Mouse (Mus musculus): Measurements from ENCODE around the gene Erbb4. TPM values are rescaled to one million over a fixed set of nuclear protein-coding genes. Genes with fewer than 3 reads are reported as not detected.

The Erbb4 gene
- polyA plus RNA-seq, 1 experiment = not detected

DNA sequence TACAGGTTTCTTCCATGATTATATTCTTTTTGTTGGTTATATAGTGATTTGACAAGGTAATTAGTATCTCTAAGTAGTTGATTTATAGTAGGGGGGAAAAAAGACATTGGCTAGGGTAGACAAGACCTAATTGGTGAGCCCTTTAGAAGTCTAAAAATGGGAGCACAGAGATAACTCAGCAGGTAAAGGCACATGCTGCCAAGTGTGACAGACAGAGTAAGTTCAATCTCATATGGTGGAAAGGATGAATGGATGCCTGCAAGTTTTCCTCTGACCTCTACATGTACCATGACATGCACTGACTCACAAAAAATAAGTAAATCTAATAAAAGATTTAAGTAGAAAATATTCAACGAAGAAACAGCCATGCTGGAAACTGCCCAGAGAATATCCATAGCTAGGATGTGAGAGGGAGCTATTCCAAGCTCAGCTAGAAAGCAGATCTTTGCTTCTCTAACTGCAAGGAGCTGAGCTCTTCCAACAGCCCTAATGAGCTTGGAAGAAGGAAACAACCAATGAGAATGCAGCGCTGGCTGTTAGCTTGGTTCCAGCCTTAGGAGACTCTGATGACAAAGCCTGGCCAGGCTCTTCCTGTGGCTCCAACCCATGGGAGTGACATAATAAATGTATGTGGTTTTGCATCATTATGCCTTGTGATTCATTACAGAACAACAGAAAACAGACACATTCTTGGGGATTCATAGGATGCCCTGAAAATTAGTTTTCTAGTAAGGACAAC is 277.2 kb downstream of the Erbb4 start:
- no peak overlapping the region for H3ac ChIP-seq (ENCODE audit: control insufficient read depth, insufficient read length)
- no peaks in the 10 kb centered on the region for H3K79me2 ChIP-seq (ENCODE audit: control insufficient read depth, insufficient read depth)
- no peak overlapping the region for H3K4me2 ChIP-seq (ENCODE audit: low read depth)
- H3K36me3 ChIP-seq (ENCODE audit: control insufficient read depth, insufficient read depth) = no peaks in the 10 kb centered on the region
- no peaks in the 10 kb centered on the region for H3K27me3 ChIP-seq (ENCODE audit: control insufficient read depth, insufficient read depth, insufficient read length)
- no peak overlapping the region for H3K4me3 ChIP-seq
- TF ChIP-seq MYOG (IDR thresholded peaks at IDR 0.05; ENCODE audit: control insufficient read depth in 1 of 3, insufficient read depth in 1 of 3, insufficient read length in 2 of 3, low read depth in 2 of 3) (no peak), MYOD1 (IDR thresholded peaks at IDR 0.05; ENCODE audit: control insufficient read depth in 1 of 3, insufficient read length in 2 of 3, low read depth in 2 of 3) (no peak), SRF (IDR thresholded peaks at IDR 0.05; ENCODE audit: control insufficient read depth, insufficient read length, low read depth) (no peak)

DNA sequence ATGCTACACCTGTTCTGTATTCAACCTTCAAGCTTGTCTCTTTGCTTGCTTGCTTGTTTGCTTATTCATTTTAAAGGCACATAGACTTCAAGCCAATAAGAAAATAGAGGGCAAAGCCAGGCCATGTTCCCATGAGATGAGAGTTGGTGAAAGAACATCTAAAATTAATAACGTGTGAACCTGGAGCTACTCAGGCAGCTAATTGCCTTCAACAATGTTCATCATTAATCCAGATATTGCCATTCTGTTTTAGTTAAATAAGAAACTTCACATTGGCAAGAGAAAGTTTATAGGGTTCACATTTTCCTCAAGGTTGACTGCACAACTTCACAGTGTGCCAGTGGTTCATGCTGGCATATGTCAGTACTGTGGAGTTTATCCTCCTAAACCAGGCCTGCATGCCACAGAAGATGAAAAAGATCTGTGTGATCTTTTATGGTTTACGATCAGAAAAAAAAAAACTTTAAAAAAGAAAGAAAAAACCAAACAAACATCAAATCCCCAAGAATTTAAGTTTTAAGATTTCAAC is 284.7 kb downstream of the Erbb4 start:
- Histone ChIP-seq H3K79me2 (ENCODE audit: control insufficient read depth, insufficient read depth) (no peaks in the 10 kb centered on the region), H3K4me2 (ENCODE audit: low read depth) (no peak overlapping the region), H3ac (ENCODE audit: control insufficient read depth, insufficient read length) (no peak overlapping the region), H3K36me3 (ENCODE audit: control insufficient read depth, insufficient read depth) (no peaks in the 10 kb centered on the region), H3K27me3 (ENCODE audit: control insufficient read depth, insufficient read depth, insufficient read length) (no peaks in the 10 kb centered on the region), H3K4me3 (no peak overlapping the region)
- no peak for TF ChIP-seq TCF12 (IDR thresholded peaks at IDR 0.05; ENCODE audit: insufficient read depth, poor library complexity, severe bottlenecking)
- no peak for TF ChIP-seq REST (IDR thresholded peaks at IDR 0.05; ENCODE audit: insufficient read depth, insufficient read length)
- TF ChIP-seq MYOD1 (IDR thresholded peaks at IDR 0.05; ENCODE audit: control insufficient read depth in 1 of 3, insufficient read length in 2 of 3, low read depth in 2 of 3) = no peak
- TF ChIP-seq POLR2AphosphoS2 (IDR thresholded peaks at IDR 0.05; ENCODE audit: insufficient read length, low read depth) = no peak
- no peak for TF ChIP-seq TCF3 (IDR thresholded peaks at IDR 0.05; ENCODE audit: insufficient read length, low read depth)
- TF ChIP-seq SRF (IDR thresholded peaks at IDR 0.05; ENCODE audit: control insufficient read depth, insufficient read length, low read depth) = no peak
- no peak for TF ChIP-seq POLR2A (IDR thresholded peaks at IDR 0.05; ENCODE audit: insufficient read length, low read depth)
- TF ChIP-seq USF1 (IDR thresholded peaks at IDR 0.05; ENCODE audit: low read depth) = no peak
- no peak for TF ChIP-seq E2F4 (IDR thresholded peaks at IDR 0.05; ENCODE audit: insufficient read depth)
- no peak for TF ChIP-seq CEBPB (IDR thresholded peaks at IDR 0.05; ENCODE audit: insufficient read depth, poor library complexity, severe bottlenecking)
- no peak for TF ChIP-seq MYOG (IDR thresholded peaks at IDR 0.05; ENCODE audit: control insufficient read depth in 1 of 3, insufficient read depth in 1 of 3, insufficient read length in 2 of 3, low read depth in 2 of 3)
- no peak for TF ChIP-seq MAX (IDR thresholded peaks at IDR 0.05; ENCODE audit: low read depth)

DNA sequence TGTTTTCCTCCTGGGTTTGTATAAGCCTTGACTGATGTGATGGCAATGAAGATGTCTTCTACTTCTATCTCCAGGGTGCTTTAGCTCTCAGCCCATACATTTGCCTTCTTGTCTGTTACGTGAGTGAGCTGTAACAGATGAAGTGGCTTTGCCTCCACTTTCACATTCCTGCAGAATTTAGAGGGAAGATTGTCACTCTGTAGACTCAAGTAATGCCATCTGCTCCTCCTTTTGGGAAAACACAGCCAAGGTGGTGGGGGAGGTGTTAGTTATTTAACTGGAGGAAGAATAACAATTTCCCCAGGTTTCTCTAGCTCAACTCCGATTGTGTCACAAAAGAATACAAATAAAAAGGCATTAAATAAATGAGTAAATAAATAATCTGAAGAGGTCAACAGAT is 301.1 kb downstream of the Erbb4 start:
- H3K27me3 ChIP-seq (ENCODE audit: control insufficient read depth, insufficient read depth, insufficient read length) = no peaks in the 10 kb centered on the region
- H3K4me2 ChIP-seq (ENCODE audit: low read depth) = no peak overlapping the region
- no peaks in the 10 kb centered on the region for H3K79me2 ChIP-seq (ENCODE audit: control insufficient read depth, insufficient read depth)
- TF ChIP-seq CEBPB (IDR thresholded peaks at IDR 0.05; ENCODE audit: insufficient read depth, poor library complexity, severe bottlenecking) = no peak
- H3K36me3 ChIP-seq (ENCODE audit: control insufficient read depth, insufficient read depth) = no peaks in the 10 kb centered on the region
- H3ac ChIP-seq (ENCODE audit: control insufficient read depth, insufficient read length) = no peak overlapping the region
- H3K4me3 ChIP-seq = no peak overlapping the region

DNA sequence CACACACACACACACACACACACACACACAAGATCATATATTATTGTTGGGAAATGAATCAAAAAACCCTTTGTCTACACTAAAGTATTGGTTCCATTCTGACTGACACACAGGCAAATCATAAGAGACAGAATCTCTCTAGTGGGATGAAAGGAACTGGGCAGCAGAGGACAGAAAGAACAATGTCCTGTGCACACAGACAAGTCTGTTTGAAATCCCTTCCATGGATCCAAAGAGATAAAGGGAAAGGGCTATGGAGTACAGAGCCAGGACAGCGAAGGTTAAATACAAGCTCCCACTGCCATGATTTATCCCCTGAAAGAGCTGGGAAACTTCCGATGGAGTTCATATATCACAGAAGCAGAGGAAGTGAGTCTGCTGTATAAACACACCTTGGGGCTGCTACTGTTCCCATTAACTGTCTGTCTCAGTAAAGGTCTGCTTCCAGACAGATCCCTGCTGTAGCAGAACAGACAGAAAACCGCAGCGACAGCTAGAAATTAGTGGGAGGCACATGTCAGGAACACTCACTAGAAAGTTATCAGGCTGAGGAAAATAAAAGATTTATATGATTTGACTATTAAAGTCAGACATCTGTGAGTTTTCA is 320.3 kb downstream of the Erbb4 start:
- H3K27me3 ChIP-seq (ENCODE audit: control insufficient read depth, insufficient read depth, insufficient read length) = no peaks in the 10 kb centered on the region
- TF ChIP-seq MYOG (IDR thresholded peaks at IDR 0.05; ENCODE audit: control insufficient read depth in 1 of 3, insufficient read depth in 1 of 3, insufficient read length in 2 of 3, low read depth in 2 of 3) (no peak), MYOD1 (IDR thresholded peaks at IDR 0.05; ENCODE audit: control insufficient read depth in 1 of 3, insufficient read length in 2 of 3, low read depth in 2 of 3) (no peak), MAX (IDR thresholded peaks at IDR 0.05; ENCODE audit: low read depth) (no peak), TCF12 (IDR thresholded peaks at IDR 0.05; ENCODE audit: insufficient read depth, poor library complexity, severe bottlenecking) (no peak), POLR2AphosphoS2 (IDR thresholded peaks at IDR 0.05; ENCODE audit: insufficient read length, low read depth) (no peak), POLR2A (IDR thresholded peaks at IDR 0.05; ENCODE audit: insufficient read length, low read depth) (no peak), REST (IDR thresholded peaks at IDR 0.05; ENCODE audit: insufficient read depth, insufficient read length) (no peak), USF1 (IDR thresholded peaks at IDR 0.05; ENCODE audit: low read depth) (no peak), TCF3 (IDR thresholded peaks at IDR 0.05; ENCODE audit: insufficient read length, low read depth) (no peak)
- H3ac ChIP-seq (ENCODE audit: control insufficient read depth, insufficient read length) = no peak overlapping the region
- no peaks in the 10 kb centered on the region for H3K79me2 ChIP-seq (ENCODE audit: control insufficient read depth, insufficient read depth)
- H3K4me2 ChIP-seq (ENCODE audit: low read depth) = no peak overlapping the region
- no peaks in the 10 kb centered on the region for H3K36me3 ChIP-seq (ENCODE audit: control insufficient read depth, insufficient read depth)
- H3K4me3 ChIP-seq = no peak overlapping the region

DNA sequence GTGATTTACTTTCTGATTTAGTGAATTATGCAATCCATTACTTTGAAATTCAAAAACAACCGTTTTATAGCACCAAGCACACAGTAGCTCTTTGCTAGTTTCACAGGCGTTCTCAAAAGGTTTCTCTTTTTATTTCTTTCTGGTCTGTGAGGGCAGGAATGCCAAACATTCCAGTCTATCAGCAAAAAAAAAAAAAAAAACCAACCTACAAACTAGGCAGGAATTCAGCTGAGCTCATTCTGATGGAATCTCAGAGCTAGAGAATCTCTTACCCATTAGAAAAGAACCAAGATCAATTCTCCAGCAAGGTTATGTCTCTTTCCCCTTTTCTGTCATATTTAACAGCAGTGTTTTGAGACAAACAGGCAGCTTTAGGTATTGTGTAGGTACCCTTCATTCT is 327.2 kb downstream of the Erbb4 start:
- Histone ChIP-seq H3K36me3 (ENCODE audit: control insufficient read depth, insufficient read depth) (no peaks in the 10 kb centered on the region), H3ac (ENCODE audit: control insufficient read depth, insufficient read length) (no peak overlapping the region), H3K79me2 (ENCODE audit: control insufficient read depth, insufficient read depth) (no peaks in the 10 kb centered on the region), H3K4me2 (ENCODE audit: low read depth) (no peak overlapping the region), H3K4me3 (no peak overlapping the region), H3K27me3 (ENCODE audit: control insufficient read depth, insufficient read depth, insufficient read length) (no peaks in the 10 kb centered on the region)
- TF ChIP-seq POLR2AphosphoS2 (IDR thresholded peaks at IDR 0.05; ENCODE audit: insufficient read length, low read depth) = no peak
- TF ChIP-seq SRF (IDR thresholded peaks at IDR 0.05; ENCODE audit: control insufficient read depth, insufficient read length, low read depth) = no peak
- TF ChIP-seq MAX (IDR thresholded peaks at IDR 0.05; ENCODE audit: low read depth) = no peak
- no peak for TF ChIP-seq TCF12 (IDR thresholded peaks at IDR 0.05; ENCODE audit: insufficient read depth, poor library complexity, severe bottlenecking)
- no peak for TF ChIP-seq REST (IDR thresholded peaks at IDR 0.05; ENCODE audit: insufficient read depth, insufficient read length)
- TF ChIP-seq E2F4 (IDR thresholded peaks at IDR 0.05; ENCODE audit: insufficient read depth) = no peak
- TF ChIP-seq MYOG (IDR thresholded peaks at IDR 0.05; ENCODE audit: control insufficient read depth in 1 of 3, insufficient read depth in 1 of 3, insufficient read length in 2 of 3, low read depth in 2 of 3) = no peak
- TF ChIP-seq MYOD1 (IDR thresholded peaks at IDR 0.05; ENCODE audit: control insufficient read depth in 1 of 3, insufficient read length in 2 of 3, low read depth in 2 of 3) = no peak
- no peak for TF ChIP-seq POLR2A (IDR thresholded peaks at IDR 0.05; ENCODE audit: insufficient read length, low read depth)
- TF ChIP-seq TCF3 (IDR thresholded peaks at IDR 0.05; ENCODE audit: insufficient read length, low read depth) = no peak
- no peak for TF ChIP-seq CEBPB (IDR thresholded peaks at IDR 0.05; ENCODE audit: insufficient read depth, poor library complexity, severe bottlenecking)
